14 mouse cellular contexts compared by ENCODE assay signal in the genomic region with DNA sequence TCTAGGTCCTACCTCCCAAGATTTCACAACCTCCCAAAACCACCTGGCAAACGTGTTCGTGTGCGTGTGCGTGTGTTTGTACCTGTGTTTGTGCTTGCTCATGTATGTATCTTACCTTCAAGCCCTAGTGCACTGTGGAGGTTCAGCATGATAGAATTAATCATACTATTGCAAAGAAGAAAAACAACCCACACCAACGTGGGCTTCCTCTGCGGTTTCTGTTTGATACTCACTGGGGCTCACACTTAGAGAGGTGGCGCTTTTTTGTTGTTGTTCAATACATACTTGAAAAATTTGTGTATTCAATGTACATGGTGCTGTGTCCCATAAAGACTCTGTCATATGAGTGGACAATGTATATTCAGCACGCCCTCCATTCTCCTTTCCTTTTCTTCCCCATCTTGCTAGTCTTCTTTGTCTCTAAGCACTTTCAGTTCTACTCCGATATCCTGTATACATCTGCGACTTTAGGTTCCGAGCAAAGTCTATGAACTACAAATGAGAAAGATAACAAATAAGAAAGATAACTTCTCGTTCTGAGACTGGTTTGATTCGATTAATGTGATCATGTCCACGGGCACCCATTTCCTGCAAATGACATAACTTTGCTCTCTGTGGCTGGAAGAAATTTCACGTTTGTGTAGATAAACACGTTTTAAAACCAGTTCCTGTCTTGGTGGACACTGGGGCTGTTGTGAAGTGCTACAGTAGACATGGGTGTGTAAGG. TPM values are rescaled to one million over a fixed set of nuclear protein-coding genes. Genes with fewer than 3 reads are reported as not detected.
A peak's percentile ranks its signal among the peaks of the same experiment; 100 is the strongest.
DNase-seq lines count a peak whose midpoint lies in the region; ATAC-seq and TF ChIP-seq lines count a peak whose summit lies in the region.
"Had no signal": no experiment of that assay in that cellular context is flagged by ENCODE, and none has a peak within 500 bp of the region (broad histone marks: within the 10 kb centered on the region; RNA-seq: fewer than 3 reads in every experiment).

No protein-coding gene starts in this region.

- H3K27ac ChIP-seq in liver, embryonic 14.5 days, result no peak overlapping the region
- peak overlapping the region; percentile 54; the same call in 1 of the 2 replicates for H3K27ac ChIP-seq in stomach, embryonic 15.5 days
- H3K27ac ChIP-seq: embryonic facial prominence, embryonic 10.5 days; forebrain, embryonic 10.5 days; heart, embryonic 15.5 days had no signal

- no peak overlapping the region for H3K9ac ChIP-seq in liver, embryonic 14.5 days (replicated peaks)
- H3K9ac ChIP-seq in stomach, embryonic 15.5 days, result no peak overlapping the region
- H3K9ac ChIP-seq: heart, embryonic 15.5 days had no signal

- H3K4me2 ChIP-seq in liver, embryonic 14.5 days (ENCODE audit: low read depth), result peak overlapping the region; percentile 13; the same call in 1 of the 2 replicates
- peak overlapping the region; percentile 19 for H3K4me2 ChIP-seq in stomach, embryonic 15.5 days
- H3K4me2 ChIP-seq: heart, embryonic 15.5 days had no signal

- no peak for TF ChIP-seq EP300 in liver, embryonic 14.5 days (IDR thresholded peaks at IDR 0.05; ENCODE audit: low read depth)

- H3K36me3 ChIP-seq in liver, embryonic 14.5 days (replicated peaks; ENCODE audit: control insufficient read depth, insufficient read depth, low read depth), result no peaks in the 10 kb centered on the region
- no peaks in the 10 kb centered on the region for H3K36me3 ChIP-seq in stomach, embryonic 15.5 days
- H3K36me3 ChIP-seq: embryonic facial prominence, embryonic 10.5 days; forebrain, embryonic 10.5 days; heart, embryonic 15.5 days had no signal

- no peak overlapping the region for H3K4me3 ChIP-seq in liver, embryonic 14.5 days (ENCODE audit: insufficient read depth in 1 of 2, low read depth in 2 of 2, low read length in 2 of 2)
- H3K4me3 ChIP-seq in stomach, embryonic 15.5 days (replicated peaks), result peak overlapping the region; percentile 25; the same call in 1 of the 2 replicates
- H3K4me3 ChIP-seq: embryonic facial prominence, embryonic 10.5 days; forebrain, embryonic 10.5 days; heart, embryonic 15.5 days had no signal

- no peaks in the 10 kb centered on the region for H3K9me3 ChIP-seq in liver, embryonic 14.5 days (ENCODE audit: control insufficient read depth, low read length)
- no peaks in the 10 kb centered on the region for H3K9me3 ChIP-seq in stomach, embryonic 15.5 days
- H3K9me3 ChIP-seq: embryonic facial prominence, embryonic 10.5 days; forebrain, embryonic 10.5 days; heart, embryonic 15.5 days had no signal

- DNase-seq in spleen, postnatal 36 days (ENCODE audit: low spot score in 2 of 2), result peak; percentile 22 to 39
- no peak for DNase-seq in spleen, postnatal 4 days (ENCODE audit: low spot score in 2 of 2)
- DNase-seq in T-cell, adult 2 months (ENCODE audit: low spot score), result peak; percentile 74
- no peak for DNase-seq in liver, embryonic 14.5 days (ENCODE audit: low read depth in 3 of 3, low spot score in 3 of 3)
- no peak for DNase-seq in adrenal gland, adult 8-10 months
- DNase-seq in adrenal gland, adult 18-20 months (ENCODE audit: low spot score in 2 of 2), result no peak
- DNase-seq in right cerebral cortex, postnatal 4 days, result no peak
- DNase-seq: cerebellum, adult 11 months; gastrocnemius, postnatal 10 days had no signal

- 36% methylated on average over 16 of the region's 16 CpGs for WGBS in liver, embryonic 14.5 days (ENCODE audit: insufficient replicate concordance)
- 65% methylated on average over 16 of the region's 16 CpGs for WGBS in stomach, embryonic 15.5 days

- ATAC-seq in liver, embryonic 14.5 days (ENCODE audit: insufficient read depth), result no peak
- no peak for ATAC-seq in stomach, embryonic 15.5 days (ENCODE audit: insufficient read depth, low FRiP score, low read depth)

- H3K27me3 ChIP-seq in liver, embryonic 14.5 days (ENCODE audit: control insufficient read depth, insufficient read depth, low read length), result no peaks in the 10 kb centered on the region
- no peaks in the 10 kb centered on the region for H3K27me3 ChIP-seq in stomach, embryonic 15.5 days (replicated peaks)

- no peak for TF ChIP-seq CTCF in liver, embryonic 14.5 days (IDR thresholded peaks at IDR 0.05; ENCODE audit: low read depth)

- H3K4me1 ChIP-seq in liver, embryonic 14.5 days (replicated peaks; ENCODE audit: control insufficient read depth in 2 of 2, insufficient read depth in 2 of 2, low read length in 1 of 2), result 0 out of 4 replicates have a peak, but pooled peaks cover 0 to 5% of the 10 kb centered on the region in 2 experiments
- no peaks in the 10 kb centered on the region for H3K4me1 ChIP-seq in stomach, embryonic 15.5 days
- H3K4me1 ChIP-seq: heart, embryonic 15.5 days had no signal

RNA-seq across cellular contexts. Expression of gene Gm1043, which starts 33.6 kb away (rescaled TPM):
- not detected in 2 replicates for polyA plus RNA-seq in liver, embryonic 14.5 days (2012; rRNA removed)
- polyA plus RNA-seq in liver, embryonic 14.5 days (2014; fragmentation: Nextera tagmentation; extraction: Ambion mirVana), result not detected in 2 replicates
- polyA plus RNA-seq in stomach, embryonic 15.5 days (2015; fragmentation: Nextera tagmentation; extraction: Ambion mirVana), result 0.04 and 0.10 TPM in 2 replicates
- 1 to 10 TPM in 2 of 4 experiments, under 1 TPM in 2; 0.44 to 1.7 (median 1.1) TPM for total RNA-seq in adrenal gland, adult 8-10 months (2022)
- under 1 TPM; 0.40 to 0.51 TPM for total RNA-seq in adrenal gland, adult 18-20 months (2021)
- total RNA-seq: ES-E14; gastrocnemius, postnatal 10 days had no signal
- polyA plus RNA-seq: embryonic facial prominence, embryonic 10.5 days; forebrain, embryonic 10.5 days; heart, embryonic 15.5 days had no signal

Comparison
In these comparisons a context has a peak if more than half of its experiments do, and no peak if none do; other contexts are left out.
1. DNase-seq: peak in spleen, postnatal 36 days (2 of 2) and T-cell, adult 2 months (single experiment); none in spleen, postnatal 4 days (0 of 2), liver, embryonic 14.5 days (0 of 3), adrenal gland, adult 8-10 months (single experiment), adrenal gland, adult 18-20 months (0 of 2) and right cerebral cortex, postnatal 4 days (single experiment).